Comparison of ENCODE assay signal across 20 mouse cellular contexts in the genomic region with DNA sequence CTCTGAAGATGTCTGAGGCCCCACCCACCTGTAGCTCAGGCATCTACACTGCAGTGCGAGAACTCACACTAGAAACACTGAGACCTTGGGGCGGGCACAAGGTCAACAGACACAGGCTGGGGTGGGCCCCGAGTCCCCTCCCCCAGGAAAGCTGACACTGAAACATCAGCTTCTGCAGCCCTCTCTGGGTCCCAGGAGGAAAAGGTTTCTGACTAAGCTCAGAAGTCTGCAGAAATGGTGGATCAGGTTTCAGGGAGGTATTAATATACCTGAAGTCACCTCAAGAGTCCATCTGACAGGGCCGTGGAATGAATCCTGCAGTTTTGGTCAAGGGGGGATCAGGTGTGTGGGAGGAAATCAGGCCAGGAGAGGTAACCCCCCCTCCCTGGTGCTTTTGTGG. TPM values are rescaled to one million over a fixed set of nuclear protein-coding genes. Genes with fewer than 3 reads are reported as not detected.
DNase-seq lines count a peak whose midpoint lies in the region; ATAC-seq lines count a peak whose summit lies in the region.
"Had no signal": no experiment of that assay in that cellular context is flagged by ENCODE, and none has a peak within 500 bp of the region (broad histone marks: within the 10 kb centered on the region; RNA-seq: fewer than 3 reads in every experiment).

No protein-coding gene starts in this region.

- H3K27me3 ChIP-seq in kidney, embryonic 16.5 days (ENCODE audit: insufficient read depth, low read length): no peaks in the 10 kb centered on the region
- no peaks in the 10 kb centered on the region for H3K27me3 ChIP-seq in forebrain, embryonic 16.5 days (replicated peaks; ENCODE audit: control insufficient read depth, insufficient read depth, low read length)
- no peaks in the 10 kb centered on the region for H3K27me3 ChIP-seq in midbrain, embryonic 16.5 days (ENCODE audit: control insufficient read depth, insufficient read depth, low read depth, low read length)
- H3K27me3 ChIP-seq: embryonic facial prominence, embryonic 13.5 days had no signal

- DNase-seq in kidney, adult 11 months: no peak
- peak; percentile 40 for DNase-seq in R1 (ENCODE audit: low read depth, low spot score)
- DNase-seq in left cerebral cortex, adult 8-10 months (ENCODE audit: low spot score in 2 of 2): no peak
- no peak for DNase-seq in cerebellum, adult 8-10 months
- DNase-seq: adrenal gland, adult 8-10 months; cerebellum, adult 11 months; cerebellum, postnatal 36 days; heart, adult 18-20 months; kidney, adult 8-10 months; layer of hippocampus, postnatal 36 days; left cerebral cortex, postnatal 4 days; lung, adult 2 months; retina, postnatal 1 day; right cerebral cortex, postnatal 4 days; thymus, postnatal 25 days had no signal

- peaks cover 17% of the 10 kb centered on the region for H3K36me3 ChIP-seq in kidney, embryonic 16.5 days (ENCODE audit: insufficient read depth, low read length)
- peaks cover 12% of the 10 kb centered on the region for H3K36me3 ChIP-seq in forebrain, embryonic 16.5 days (ENCODE audit: control insufficient read depth, insufficient read depth)
- peaks cover 13% of the 10 kb centered on the region for H3K36me3 ChIP-seq in midbrain, embryonic 16.5 days (ENCODE audit: control insufficient read depth, insufficient read depth, low read length)

- H3K4me3 ChIP-seq in kidney, embryonic 16.5 days (ENCODE audit: low read length): no peak overlapping the region
- no peak overlapping the region for H3K4me3 ChIP-seq in forebrain, embryonic 16.5 days (replicated peaks; ENCODE audit: low read length)
- no peak overlapping the region; the same call in 1 of the 2 replicates for H3K4me3 ChIP-seq in midbrain, embryonic 16.5 days (ENCODE audit: low read depth, low read length)
- H3K4me3 ChIP-seq: embryonic facial prominence, embryonic 13.5 days had no signal

- no peaks in the 10 kb centered on the region for H3K9me3 ChIP-seq in kidney, embryonic 16.5 days (ENCODE audit: low read length)
- no peaks in the 10 kb centered on the region for H3K9me3 ChIP-seq in forebrain, embryonic 16.5 days (ENCODE audit: control insufficient read depth, low read length)
- H3K9me3 ChIP-seq in midbrain, embryonic 16.5 days (replicated peaks; ENCODE audit: control insufficient read depth, low read length, poor library complexity, severe bottlenecking): no peaks in the 10 kb centered on the region
- H3K9me3 ChIP-seq: embryonic facial prominence, embryonic 13.5 days had no signal

- H3K9ac ChIP-seq in kidney, embryonic 16.5 days (replicated peaks; ENCODE audit: low read length): no peak overlapping the region
- H3K9ac ChIP-seq in forebrain, embryonic 16.5 days (replicated peaks; ENCODE audit: low read depth, low read length): no peak overlapping the region
- peak overlapping the region; percentile 77; the same call in 1 of the 2 replicates for H3K9ac ChIP-seq in midbrain, embryonic 16.5 days (ENCODE audit: low read depth, low read length)

- WGBS in kidney, embryonic 16.5 days: 45% methylated on average over 4 of the region's 4 CpGs
- WGBS in forebrain, embryonic 16.5 days: 88% methylated on average over 4 of the region's 4 CpGs
- WGBS in midbrain, embryonic 16.5 days: 86% methylated on average over 4 of the region's 4 CpGs

- no peak overlapping the region for H3K4me2 ChIP-seq in kidney, embryonic 16.5 days (replicated peaks; ENCODE audit: low read depth, low read length)
- H3K4me2 ChIP-seq in forebrain, embryonic 16.5 days (ENCODE audit: low read length): peak overlapping the region; percentile 70
- H3K4me2 ChIP-seq in midbrain, embryonic 16.5 days (ENCODE audit: low read length): peak overlapping the region; percentile 70
- H3K4me2 ChIP-seq: embryonic facial prominence, embryonic 13.5 days; liver, embryonic 11.5 days had no signal

- H3K4me1 ChIP-seq in kidney, embryonic 16.5 days (ENCODE audit: insufficient read depth, low read length): peaks cover 52% of the 10 kb centered on the region
- H3K4me1 ChIP-seq in forebrain, embryonic 16.5 days (replicated peaks; ENCODE audit: control insufficient read depth, insufficient read depth, low read length): peaks cover 56% of the 10 kb centered on the region
- peaks cover 55% of the 10 kb centered on the region for H3K4me1 ChIP-seq in midbrain, embryonic 16.5 days (ENCODE audit: control insufficient read depth, insufficient read depth, low read length)

- peak; percentile 9; the same call in 1 of the 2 replicates for ATAC-seq in kidney, embryonic 16.5 days (ENCODE audit: low FRiP score, low TSS enrichment)
- no peak for ATAC-seq in forebrain, embryonic 16.5 days
- no peak for ATAC-seq in midbrain, embryonic 16.5 days

- H3K27ac ChIP-seq in kidney, embryonic 16.5 days (ENCODE audit: low read length): no peak overlapping the region
- H3K27ac ChIP-seq in forebrain, embryonic 16.5 days (ENCODE audit: low read length): no peak overlapping the region
- no peak overlapping the region for H3K27ac ChIP-seq in midbrain, embryonic 16.5 days (ENCODE audit: low read length)
- H3K27ac ChIP-seq: embryonic facial prominence, embryonic 13.5 days had no signal

RNA-seq across cellular contexts. Expression of gene Timm22, which starts 59.1 kb away (rescaled TPM):
- polyA plus RNA-seq in kidney, embryonic 16.5 days (2015; fragmentation: Nextera tagmentation; extraction: Ambion mirVana): 106 and 112 TPM in 2 replicates
- 94.0 and 101 TPM in 2 replicates for polyA plus RNA-seq in forebrain, embryonic 16.5 days (2015; fragmentation: Nextera tagmentation; extraction: Ambion mirVana)
- polyA plus RNA-seq in midbrain, embryonic 16.5 days (2015; fragmentation: Nextera tagmentation; extraction: Ambion mirVana): 95.9 and 105 TPM in 2 replicates
- total RNA-seq in left cerebral cortex, adult 8-10 months (2022): 10 to 100 TPM; 28.9 to 39.8 (median 30.8) TPM
